Mouse (Mus musculus) kidney, adult 2 months (tissue): ENCODE data around the gene Siglech. TPM values are rescaled to one million over a fixed set of nuclear protein-coding genes. Genes with fewer than 3 reads are reported as not detected.
A peak's percentile ranks its signal among the peaks of the same experiment; 100 is the strongest.

ENCODE experiments used
- DNase-seq: peaks from one replicate; pipeline ENCODE4 v3.0.0; 2021
- H3K27ac ChIP-seq: fragments of 200-500 bp; 2 replicates; pipeline ENCODE4 v1.5.1; 2012; ENCODE audit warnings: low read depth, low read length, control low read depth, inconsistent platforms; ENCODE audit not compliant: insufficient read depth
- H3K27me3 ChIP-seq: fragments of 200-500 bp; replicated peaks from 2 replicates; pipeline ENCODE4 v1.6.1; 2012; ENCODE audit warnings: mild to moderate bottlenecking, moderate library complexity, low read length, inconsistent platforms; ENCODE audit not compliant: control insufficient read depth, insufficient read depth
- H3K36me3 ChIP-seq: fragments of 200-500 bp; 2 replicates; pipeline ENCODE4 v1.6.1; 2012; ENCODE audit warnings: mild to moderate bottlenecking, moderate library complexity, low read length, inconsistent platforms; ENCODE audit not compliant: control insufficient read depth, insufficient read depth
- H3K4me1 ChIP-seq: fragments of 200-500 bp; 2 replicates; pipeline ENCODE4 v1.6.1; 2011; ENCODE audit warnings: low read length; ENCODE audit not compliant: control insufficient read depth, insufficient read depth
- H3K4me3 ChIP-seq: fragments of 200-500 bp; 2 replicates; pipeline ENCODE4 v1.5.1; 2011; ENCODE audit warnings: mild to moderate bottlenecking, low read depth, low read length, control low read depth; ENCODE audit not compliant: insufficient read depth
- CTCF ChIP-seq: fragments of 200-500 bp; conservative IDR thresholded peaks from 2 replicates; pipeline ENCODE4 v1.5.1; 2011; ENCODE audit warnings: low read depth, mild to moderate bottlenecking, control low read depth, low read length, moderate library complexity, mixed read lengths; ENCODE audit not compliant: insufficient read depth, insufficient read length
- POLR2A ChIP-seq: fragments of 200-500 bp; IDR thresholded peaks from one replicate; pipeline ENCODE4 v1.6.1; 2011; ENCODE audit warnings: low read depth, low read length, control low read depth
- WGBS: fragments of 180-500 bp; shearing (Covaris S2); methylation state at CpG from one replicate; pipeline ENCODE4 v1.1.7; 2018; 5-methylcytosine and 5-hydroxymethylcytosine counted together
- polyA plus RNA-seq: library from polyadenylated mRNA; depleted of rRNA; stranded (reverse); fragments of >200 nt; gene quantifications from 2 replicates; pipeline ENCODE4 v1.2.3, GENCODE M21; 2012; rRNA removed

Gene Siglech
- polyA plus RNA-seq, 1 experiment: 5.0 TPM

- Histone ChIP-seq H3K27me3 (no peaks in the 10 kb centered on the region), H3K4me1 (0 out of 2 replicates have a peak, but pooled peaks cover 2% of the 10 kb centered on the region), H3K27ac (peak within 1 kb of the TSS; percentile 49; the same call in 1 of the 2 replicates), H3K4me3 (peak within 1 kb of the TSS; percentile 94), H3K36me3 (no peaks in the 10 kb centered on the region; the same call in 1 of the 2 replicates)
- WGBS: under 1% methylated on average over 51 of the region's 51 CpGs
- DNase-seq: peak; percentile 99
- no peak for TF ChIP-seq CTCF
- TF ChIP-seq POLR2A: peak; percentile 77
Observed at GRCm38 (mm10) chr7:55793952-55794603, 26.1 kb downstream of the Siglech start, which contains the start of gene Tubgcp5. Tubgcp5 (plus strand) TSS chr7:55794154.

DNA sequence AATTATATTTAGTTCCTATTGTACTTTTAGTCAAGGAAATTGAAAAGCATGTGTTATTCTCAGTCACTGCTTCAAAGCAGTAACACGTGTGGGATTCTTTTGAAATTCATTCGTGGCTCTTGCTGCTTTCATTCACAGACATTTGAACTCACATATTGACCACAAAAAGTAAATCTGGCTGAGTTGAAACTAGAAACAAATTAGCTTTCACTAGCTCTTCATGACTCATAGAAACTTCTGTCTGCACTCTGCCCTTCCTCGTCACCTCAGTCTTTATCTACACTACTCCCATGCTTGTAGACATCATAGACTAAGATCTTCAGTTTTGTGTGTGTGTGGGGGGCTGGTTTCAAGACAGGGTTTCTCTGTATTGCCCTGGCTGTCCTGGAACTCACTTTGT is 32.0 kb downstream of the Siglech start:
- TF ChIP-seq POLR2A (no peak), CTCF (no peak)
- Histone ChIP-seq H3K4me3 (no peak overlapping the region), H3K36me3 (peaks cover 10% of the 10 kb centered on the region), H3K27me3 (no peaks in the 10 kb centered on the region), H3K4me1 (0 out of 2 replicates have a peak, but pooled peaks cover 1% of the 10 kb centered on the region), H3K27ac (no peak overlapping the region)
- no peak for DNase-seq
- WGBS: 89% methylated on average over 3 of the region's 3 CpGs

GRCm38 (mm10) chr7:55809967-55810366 is 42.0 kb downstream of the Siglech start:
- DNase-seq: no peak
- H3K36me3 ChIP-seq: peaks cover 12% of the 10 kb centered on the region
- TF ChIP-seq CTCF (no peak), POLR2A (no peak)

GRCm38 (mm10) chr7:55824468-55824867 is 56.5 kb downstream of the Siglech start:
- TF ChIP-seq CTCF (no peak), POLR2A (no peak)
- no peak for DNase-seq
- 77% methylated on average over 5 of the region's 5 CpGs for WGBS
- Histone ChIP-seq H3K36me3 (peaks cover 5% of the 10 kb centered on the region), H3K4me3 (no peak overlapping the region), H3K27ac (no peak overlapping the region), H3K27me3 (no peaks in the 10 kb centered on the region), H3K4me1 (no peaks in the 10 kb centered on the region)

More at GRCm38 (mm10) chr7:55809967-55810366, 42.0 kb downstream of the Siglech start:
- no peak overlapping the region for H3K4me3 ChIP-seq
- no peak overlapping the region for H3K27ac ChIP-seq
- H3K4me1 ChIP-seq: no peaks in the 10 kb centered on the region
- no peaks in the 10 kb centered on the region for H3K27me3 ChIP-seq
- 85% methylated on average over 2 of the region's 2 CpGs for whole genome bisulfite sequencing

GRCm38 (mm10) chr7:55827551-55827950 is 59.6 kb downstream of the Siglech start:
- DNase-seq: no peak
- Histone ChIP-seq H3K4me3 (no peak overlapping the region), H3K27me3 (no peaks in the 10 kb centered on the region), H3K36me3 (peaks cover 5% of the 10 kb centered on the region), H3K4me1 (no peaks in the 10 kb centered on the region), H3K27ac (no peak overlapping the region)
- TF ChIP-seq POLR2A (no peak), CTCF (no peak)
- WGBS: 92% methylated on average over 9 of the region's 9 CpGs

Other genes starting within 250 kb of the Siglech start
- gene Tubgcp5, start 26.0 kb downstream of the Siglech start, polyA plus RNA-seq: 2.3 and 3.4 TPM in 2 replicates
- 28.5 and 32.7 TPM in 2 replicates for gene Cyfip1, start 73.6 kb downstream of the Siglech start, polyA plus RNA-seq
- gene Nipa2, start 194.3 kb downstream of the Siglech start, polyA plus RNA-seq: 7.7 and 10.3 TPM in 2 replicates